Mouse (Mus musculus) forebrain, embryonic 14.5 days (tissue): Measurements from ENCODE around the gene Slc25a54. TPM values are rescaled to one million over a fixed set of nuclear protein-coding genes. Genes with fewer than 3 reads are reported as not detected.

Experiments used
- ATAC-seq: fragments of 200-750 bp; cut with Nextera tagmentation; 2 replicates; pipeline ENCODE4 v1.8.0; 2017; ENCODE audit warnings: mild to moderate bottlenecking, moderate library complexity
- DNase-seq: peaks from one replicate; pipeline ENCODE4 v3.0.0-alpha.2; 2015; ENCODE audit warnings: low spot score
- H3K27ac ChIP-seq: fragments of 300-500 bp; sonication (generic); 2 replicates; pipeline ENCODE4 v1.5.1; 2014; ENCODE audit warnings: low read depth, mild to moderate bottlenecking, control low read depth, low read length, moderate library complexity
- H3K27me3 ChIP-seq: fragments of 300-500 bp; sonication (generic); replicated peaks from 2 replicates; pipeline ENCODE4 v1.6.1; 2014; ENCODE audit warnings: low read length, control low read depth, mixed read lengths; ENCODE audit not compliant: control insufficient read depth, insufficient read depth
- H3K36me3 ChIP-seq: fragments of 300-500 bp; sonication (generic); 2 replicates; pipeline ENCODE4 v1.6.1; 2014; ENCODE audit warnings: low read length, control low read depth; ENCODE audit not compliant: control insufficient read depth, insufficient read depth
- H3K4me1 ChIP-seq: fragments of 300-500 bp; sonication (generic); 2 replicates; pipeline ENCODE4 v1.6.1; 2014; ENCODE audit warnings: antibody characterized with exemption, low read length, control low read depth; ENCODE audit not compliant: control insufficient read depth, insufficient read depth
- H3K4me2 ChIP-seq: fragments of 300-500 bp; sonication (generic); 2 replicates; pipeline ENCODE4 v1.6.1; 2014; ENCODE audit warnings: mild to moderate bottlenecking, control low read depth, low read length
- H3K4me3 ChIP-seq: fragments of 300-500 bp; sonication (generic); 2 replicates; pipeline ENCODE4 v1.5.1; 2014; ENCODE audit warnings: low read depth, low read length, control low read depth
- H3K9ac ChIP-seq: fragments of 300-500 bp; sonication (generic); 2 replicates; pipeline ENCODE4 v1.6.1; 2014; ENCODE audit warnings: mild to moderate bottlenecking, low read length, control low read depth, moderate library complexity
- H3K9me3 ChIP-seq: fragments of 300-500 bp; sonication (generic); replicated peaks from 2 replicates; pipeline ENCODE4 v1.6.1; 2016; ENCODE audit warnings: low read length, control low read depth, mixed read lengths; ENCODE audit not compliant: control insufficient read depth
- WGBS: fragments of 180-500 bp; shearing (Covaris S2); extraction: QIAGEN DNeasy Blood & Tissue Kit; methylation state at CpG from one replicate; pipeline ENCODE4 v1.1.7; 2014; 5-methylcytosine and 5-hydroxymethylcytosine counted together
- polyA plus RNA-seq: library from polyadenylated mRNA; unstranded; fragments of >200 nt; fragmentation: Nextera tagmentation; extraction: Ambion mirVana; gene quantifications from 2 replicates; pipeline ENCODE4 v1.2.1, GENCODE M21; 2014

Slc25a54 gene
- polyA plus RNA-seq, 1 experiment from 2014 or later = not detected

GRCm38 (mm10) chr3:109119562-109119961 lies 39.3 kb downstream of the Slc25a54 start:
- DNase-seq (no peak), ATAC-seq (no peak)
- Histone ChIP-seq H3K4me3 (no peak overlapping the region), H3K27ac (no peak overlapping the region), H3K4me2 (no peak overlapping the region), H3K9ac (no peak overlapping the region), H3K9me3 (no peaks in the 10 kb centered on the region), H3K36me3 (no peaks in the 10 kb centered on the region), H3K4me1 (no peaks in the 10 kb centered on the region; the same call in 1 of the 2 replicates), H3K27me3 (no peaks in the 10 kb centered on the region)
- 82% methylated on average over 5 of the region's 5 CpGs for WGBS

- peak; percentile 65 for DNase-seq
Measured at GRCm38 (mm10) chr3:109119973-109120372, 39.7 kb downstream of the Slc25a54 start.

GRCm38 (mm10) chr3:109122641-109123530 lies 42.6 kb downstream of the Slc25a54 start, which contains the start of gene Slc25a24:
Gene Slc25a24, plus strand, starts transcription at chr3:109123149.
- H3K9me3 ChIP-seq = no peaks in the 10 kb centered on the region
- no peaks in the 10 kb centered on the region for H3K36me3 ChIP-seq
- 2% methylated on average over 29 of the region's 49 CpGs for WGBS
- ATAC-seq = peak; percentile 89
- H3K9ac ChIP-seq = peak within 1 kb of the TSS; percentile 89
- peak; percentile 52 for DNase-seq
- H3K4me3 ChIP-seq = peak within 1 kb of the TSS; percentile 64
- no peaks in the 10 kb centered on the region for H3K27me3 ChIP-seq
- peak within 1 kb of the TSS; percentile 79 for H3K4me2 ChIP-seq
- peak within 1 kb of the TSS; percentile 44; the same call in 1 of the 2 replicates for H3K27ac ChIP-seq
- H3K4me1 ChIP-seq = no peaks in the 10 kb centered on the region; the same call in 1 of the 2 replicates

More at GRCm38 (mm10) chr3:109119973-109120372, 39.7 kb downstream of the Slc25a54 start:
- 71% methylated on average over 5 of the region's 5 CpGs for WGBS
- H3K9me3 ChIP-seq = no peaks in the 10 kb centered on the region
- ATAC-seq = peak; percentile 47; the same call in 1 of the 2 replicates
- no peak overlapping the region for H3K4me3 ChIP-seq
- H3K4me2 ChIP-seq = no peak overlapping the region
- no peaks in the 10 kb centered on the region for H3K27me3 ChIP-seq
- no peaks in the 10 kb centered on the region; the same call in 1 of the 2 replicates for H3K4me1 ChIP-seq
- H3K36me3 ChIP-seq = no peaks in the 10 kb centered on the region
- H3K27ac ChIP-seq = no peak overlapping the region
- H3K9ac ChIP-seq = no peak overlapping the region

DNA sequence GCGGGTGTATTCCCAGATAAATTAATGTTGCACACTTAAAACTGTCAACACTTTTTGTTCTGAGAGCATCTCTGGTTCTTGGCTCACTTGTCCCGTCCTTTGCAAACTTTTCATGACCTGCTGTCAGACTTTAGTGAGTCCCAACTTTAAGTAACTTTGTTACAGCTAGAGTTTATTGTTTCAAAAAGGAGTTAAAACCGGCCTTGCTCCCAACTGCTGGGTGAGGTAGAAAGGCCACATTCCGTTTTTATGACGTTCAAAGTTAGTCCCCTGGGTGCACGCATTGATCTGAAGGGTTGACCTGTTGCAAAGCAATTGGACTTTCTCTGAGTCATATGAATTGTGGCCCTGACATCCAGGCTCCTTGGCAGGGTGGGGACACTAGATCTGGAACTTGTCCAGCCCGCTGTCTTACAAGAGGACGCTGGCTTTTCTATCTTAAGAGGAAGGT lies 43.3 kb downstream of the Slc25a54 start:
- DNase-seq (peak; percentile 28), ATAC-seq (peak; percentile 2; the same call in 1 of the 2 replicates)
- Histone ChIP-seq H3K9ac (peak overlapping the region; percentile 89), H3K9me3 (no peaks in the 10 kb centered on the region), H3K4me2 (peak overlapping the region; percentile 79), H3K4me1 (no peaks in the 10 kb centered on the region; the same call in 1 of the 2 replicates), H3K27ac (peak overlapping the region; percentile 44; the same call in 1 of the 2 replicates), H3K36me3 (no peaks in the 10 kb centered on the region), H3K27me3 (no peaks in the 10 kb centered on the region), H3K4me3 (peak overlapping the region; percentile 64)
- WGBS = 15% methylated on average over 8 of the region's 8 CpGs

DNA sequence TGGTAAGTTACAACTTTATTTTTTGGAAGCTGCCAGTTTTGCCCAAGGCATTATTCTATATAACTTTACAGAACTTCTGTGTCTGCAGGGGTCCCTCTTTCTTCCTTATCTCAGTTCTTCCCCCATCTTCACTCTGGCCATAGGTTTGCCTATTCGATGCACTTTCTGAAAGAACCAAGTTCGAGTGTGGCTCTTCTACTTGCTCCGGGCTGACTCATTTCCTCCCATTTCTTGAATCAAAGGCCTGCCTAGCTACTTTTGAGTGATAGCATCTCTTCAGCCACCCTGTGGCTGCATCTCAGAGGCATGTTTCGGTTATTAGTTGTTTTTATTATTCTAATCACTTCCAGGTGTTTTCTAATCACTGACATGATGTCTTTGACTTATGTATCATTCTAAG lies 43.8 kb downstream of the Slc25a54 start:
- ATAC-seq (no peak), DNase-seq (no peak)
- Histone ChIP-seq H3K27ac (no peak overlapping the region), H3K9me3 (no peaks in the 10 kb centered on the region), H3K4me3 (no peak overlapping the region), H3K9ac (no peak overlapping the region), H3K36me3 (no peaks in the 10 kb centered on the region), H3K4me1 (no peaks in the 10 kb centered on the region; the same call in 1 of the 2 replicates), H3K27me3 (no peaks in the 10 kb centered on the region), H3K4me2 (peak overlapping the region; percentile 79)
- 60% methylated on average over 4 of the region's 4 CpGs for WGBS

DNA sequence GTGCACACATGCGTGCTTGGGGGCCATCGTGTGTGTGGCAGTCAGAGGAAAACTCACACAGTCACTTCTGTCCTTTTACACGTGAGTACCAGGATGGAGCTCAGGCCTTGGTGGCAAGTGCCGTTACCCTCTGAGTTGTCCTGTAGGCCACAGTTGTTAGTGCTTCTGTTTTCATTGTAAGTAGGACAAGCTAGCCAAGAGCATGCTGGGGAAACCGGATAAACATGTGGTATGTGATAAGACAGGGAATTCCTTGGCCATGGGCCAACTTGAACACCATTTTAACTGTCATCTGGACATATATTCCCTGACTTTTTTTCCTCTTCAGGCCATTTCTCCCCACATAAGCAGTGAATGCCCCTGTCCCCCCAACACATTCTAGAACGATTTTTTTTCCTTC lies 45.3 kb downstream of the Slc25a54 start:
- DNase-seq = no peak

GRCm38 (mm10) chr3:109129768-109130167 lies 49.5 kb downstream of the Slc25a54 start:
- Histone ChIP-seq H3K4me2 (no peak overlapping the region), H3K27ac (no peak overlapping the region), H3K36me3 (no peaks in the 10 kb centered on the region), H3K9ac (no peak overlapping the region), H3K27me3 (no peaks in the 10 kb centered on the region), H3K4me1 (no peaks in the 10 kb centered on the region), H3K9me3 (no peaks in the 10 kb centered on the region), H3K4me3 (no peak overlapping the region)
- no peak for DNase-seq
- ATAC-seq = no peak
- WGBS = 53% methylated on average over 5 of the region's 5 CpGs

More for the DNA sequence above, 45.3 kb downstream of the Slc25a54 start:
- H3K36me3 ChIP-seq = no peaks in the 10 kb centered on the region
- H3K27ac ChIP-seq = no peak overlapping the region
- H3K27me3 ChIP-seq = no peaks in the 10 kb centered on the region
- no peak overlapping the region for H3K9ac ChIP-seq
- no peak overlapping the region for H3K4me3 ChIP-seq
- ATAC-seq = no peak
- no peaks in the 10 kb centered on the region; the same call in 1 of the 2 replicates for H3K4me1 ChIP-seq
- no peaks in the 10 kb centered on the region for H3K9me3 ChIP-seq
- 85% methylated on average over 6 of the region's 6 CpGs for whole genome bisulfite sequencing
- H3K4me2 ChIP-seq = no peak overlapping the region

DNA sequence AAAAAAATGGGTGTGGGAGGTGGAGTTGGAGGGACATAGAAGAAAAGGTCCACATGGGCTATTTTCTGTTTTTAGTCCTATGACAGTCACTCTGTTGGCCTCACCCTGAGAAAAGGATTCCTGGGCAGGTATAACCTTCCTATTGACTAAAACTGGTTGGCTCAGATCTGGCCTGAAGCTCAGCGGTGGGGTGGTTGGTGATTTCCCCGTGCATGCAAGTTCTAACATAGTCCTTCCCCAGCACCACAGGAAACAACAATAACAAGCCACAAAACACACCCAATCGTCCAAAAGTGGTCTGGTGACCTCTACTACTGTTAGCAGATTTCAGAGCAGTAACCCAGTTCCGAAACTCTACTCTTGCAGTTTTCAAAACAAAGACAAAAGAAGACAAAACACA lies 52.7 kb downstream of the Slc25a54 start:
- Histone ChIP-seq H3K9ac (no peak overlapping the region), H3K4me3 (no peak overlapping the region), H3K9me3 (no peaks in the 10 kb centered on the region), H3K4me1 (no peaks in the 10 kb centered on the region), H3K27ac (no peak overlapping the region), H3K27me3 (no peaks in the 10 kb centered on the region), H3K36me3 (no peaks in the 10 kb centered on the region), H3K4me2 (no peak overlapping the region)
- no peak for DNase-seq
- 93% methylated on average over 4 of the region's 4 CpGs for WGBS
- ATAC-seq = no peak

DNA sequence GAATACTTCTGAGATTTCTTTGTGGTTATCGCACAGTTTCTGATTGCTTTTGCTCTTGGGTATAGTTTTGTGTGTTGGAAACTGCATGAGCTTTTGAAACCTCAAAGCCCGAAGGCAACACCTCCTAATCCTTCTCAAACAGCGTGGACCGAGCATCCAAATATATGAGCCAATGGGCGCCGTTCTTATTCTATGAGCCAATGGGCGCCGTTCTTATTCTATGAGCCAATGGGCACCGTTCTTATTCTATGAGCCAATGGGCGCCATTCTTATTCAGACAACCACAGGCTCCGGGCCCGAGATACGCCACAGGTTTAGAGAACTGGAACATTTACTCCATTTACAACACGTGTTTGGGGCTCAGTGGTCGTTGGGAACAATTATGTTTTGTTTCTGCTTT lies 53.8 kb downstream of the Slc25a54 start:
- H3K27me3 ChIP-seq = no peaks in the 10 kb centered on the region
- H3K4me2 ChIP-seq = no peak overlapping the region
- H3K9me3 ChIP-seq = no peaks in the 10 kb centered on the region
- no peaks in the 10 kb centered on the region for H3K4me1 ChIP-seq
- no peak overlapping the region for H3K9ac ChIP-seq
- H3K27ac ChIP-seq = no peak overlapping the region
- H3K36me3 ChIP-seq = no peaks in the 10 kb centered on the region
- DNase-seq = no peak
- H3K4me3 ChIP-seq = no peak overlapping the region
- WGBS = 94% methylated on average over 15 of the region's 15 CpGs
- ATAC-seq = no peak
